Mouse (Mus musculus): Measurements from ENCODE around the gene Gjb3. TPM values are rescaled to one million over a fixed set of nuclear protein-coding genes. Genes with fewer than 3 reads are reported as not detected.
A peak's percentile ranks its signal among the peaks of the same experiment; 100 is the strongest.

Gene Gjb3
- polyA plus RNA-seq, 1 experiment from 2014 or later, result 5.4 TPM

- no peaks in the 10 kb centered on the region for H3K36me3 ChIP-seq (ENCODE audit: control insufficient read depth, insufficient read depth, low read length)
- no peaks in the 10 kb centered on the region for H3K4me1 ChIP-seq (ENCODE audit: control insufficient read depth, insufficient read depth, low read length)
- H3K4me2 ChIP-seq (ENCODE audit: low read depth, low read length), result no peak overlapping the region
- H3K27ac ChIP-seq (replicated peaks; ENCODE audit: low read depth, low read length), result no peak overlapping the region
- ATAC-seq (ENCODE audit: low read depth) (no peak), DNase-seq (ENCODE audit: low spot score) (no peak)
- no peaks in the 10 kb centered on the region for H3K9me3 ChIP-seq (ENCODE audit: control insufficient read depth, low read length)
- no peaks in the 10 kb centered on the region for H3K27me3 ChIP-seq (replicated peaks; ENCODE audit: control insufficient read depth, insufficient read depth, low read length)
- no peak overlapping the region for H3K4me3 ChIP-seq (ENCODE audit: low read depth, low read length)
- H3K9ac ChIP-seq (ENCODE audit: low read depth, low read length), result no peak overlapping the region
- 76% methylated on average over 5 of the region's 5 CpGs for WGBS
Measured at GRCm38 (mm10) chr4:127292631-127293030, 38.0 kb downstream of the Gjb3 start.

GRCm38 (mm10) chr4:127289039-127289548, 41.5 kb downstream of the Gjb3 start:
- 51% methylated on average over 6 of the region's 6 CpGs for WGBS

GRCm38 (mm10) chr4:127286907-127287306, 43.7 kb downstream of the Gjb3 start:
- H3K9ac ChIP-seq (ENCODE audit: low read depth, low read length), result no peak overlapping the region
- DNase-seq (ENCODE audit: low spot score), result no peak
- WGBS, result 62% methylated on average over 4 of the region's 4 CpGs
- H3K4me1 ChIP-seq (ENCODE audit: control insufficient read depth, insufficient read depth, low read length), result no peaks in the 10 kb centered on the region
- H3K9me3 ChIP-seq (ENCODE audit: control insufficient read depth, low read length), result no peaks in the 10 kb centered on the region
- ATAC-seq (ENCODE audit: low read depth), result no peak
- H3K27ac ChIP-seq (replicated peaks; ENCODE audit: low read depth, low read length), result no peak overlapping the region
- H3K4me2 ChIP-seq (ENCODE audit: low read depth, low read length), result no peak overlapping the region
- H3K4me3 ChIP-seq (ENCODE audit: low read depth, low read length), result no peak overlapping the region
- H3K27me3 ChIP-seq (replicated peaks; ENCODE audit: control insufficient read depth, insufficient read depth, low read length), result no peaks in the 10 kb centered on the region
- H3K36me3 ChIP-seq (ENCODE audit: control insufficient read depth, insufficient read depth, low read length), result no peaks in the 10 kb centered on the region

More at GRCm38 (mm10) chr4:127289039-127289548, 41.5 kb downstream of the Gjb3 start:
- H3K9ac ChIP-seq (ENCODE audit: low read depth, low read length), result no peak overlapping the region
- no peak overlapping the region for H3K27ac ChIP-seq (replicated peaks; ENCODE audit: low read depth, low read length)
- H3K27me3 ChIP-seq (replicated peaks; ENCODE audit: control insufficient read depth, insufficient read depth, low read length), result no peaks in the 10 kb centered on the region
- H3K4me1 ChIP-seq (ENCODE audit: control insufficient read depth, insufficient read depth, low read length), result no peaks in the 10 kb centered on the region
- H3K9me3 ChIP-seq (ENCODE audit: control insufficient read depth, low read length), result no peaks in the 10 kb centered on the region
- no peaks in the 10 kb centered on the region for H3K36me3 ChIP-seq (ENCODE audit: control insufficient read depth, insufficient read depth, low read length)
- no peak overlapping the region for H3K4me3 ChIP-seq (ENCODE audit: low read depth, low read length)
- no peak overlapping the region for H3K4me2 ChIP-seq (ENCODE audit: low read depth, low read length)
- ATAC-seq (ENCODE audit: low read depth) (no peak), DNase-seq (ENCODE audit: low spot score) (no peak)

- no peak overlapping the region for H3K27ac ChIP-seq (replicated peaks; ENCODE audit: low read depth, low read length)
- WGBS, result 60% methylated on average over 9 of the region's 9 CpGs
- no peak overlapping the region for H3K4me2 ChIP-seq (ENCODE audit: low read depth, low read length)
- H3K4me3 ChIP-seq (ENCODE audit: low read depth, low read length), result no peak overlapping the region
- no peak for DNase-seq (ENCODE audit: low spot score)
- no peaks in the 10 kb centered on the region for H3K36me3 ChIP-seq (ENCODE audit: control insufficient read depth, insufficient read depth, low read length)
- no peaks in the 10 kb centered on the region for H3K9me3 ChIP-seq (ENCODE audit: control insufficient read depth, low read length)
- H3K9ac ChIP-seq (ENCODE audit: low read depth, low read length), result no peak overlapping the region
- H3K4me1 ChIP-seq (ENCODE audit: control insufficient read depth, insufficient read depth, low read length), result no peaks in the 10 kb centered on the region
- no peaks in the 10 kb centered on the region for H3K27me3 ChIP-seq (replicated peaks; ENCODE audit: control insufficient read depth, insufficient read depth, low read length)
- ATAC-seq (ENCODE audit: low read depth), result no peak
Measured at GRCm38 (mm10) chr4:127279241-127279640, 51.4 kb downstream of the Gjb3 start.

GRCm38 (mm10) chr4:127278451-127279001, 52.1 kb downstream of the Gjb3 start:
- ATAC-seq (ENCODE audit: low read depth) (peak; percentile 53; the same call in 1 of the 2 replicates), DNase-seq (ENCODE audit: low spot score) (peak; percentile 30)
- Histone ChIP-seq H3K9ac (ENCODE audit: low read depth, low read length) (no peak overlapping the region), H3K27ac (replicated peaks; ENCODE audit: low read depth, low read length) (no peak overlapping the region), H3K4me2 (ENCODE audit: low read depth, low read length) (no peak overlapping the region), H3K27me3 (replicated peaks; ENCODE audit: control insufficient read depth, insufficient read depth, low read length) (no peaks in the 10 kb centered on the region), H3K4me1 (ENCODE audit: control insufficient read depth, insufficient read depth, low read length) (no peaks in the 10 kb centered on the region), H3K36me3 (ENCODE audit: control insufficient read depth, insufficient read depth, low read length) (no peaks in the 10 kb centered on the region), H3K4me3 (ENCODE audit: low read depth, low read length) (no peak overlapping the region), H3K9me3 (ENCODE audit: control insufficient read depth, low read length) (no peaks in the 10 kb centered on the region)
- 33% methylated on average over 9 of the region's 9 CpGs for WGBS

Other genes starting within 250 kb of the Gjb3 start
- 12.4 and 15.7 TPM in 2 replicates for gene Tmem35b, start 207.2 kb downstream of the Gjb3 start, polyA plus RNA-seq (2014; fragmentation: Nextera tagmentation; extraction: Ambion mirVana)
- 2.3 and 2.8 TPM in 2 replicates for gene Dlgap3, start 161.6 kb downstream of the Gjb3 start, polyA plus RNA-seq (2014; fragmentation: Nextera tagmentation; extraction: Ambion mirVana)
- 45.7 and 47.9 TPM in 2 replicates for gene Smim12, start 87.1 kb downstream of the Gjb3 start, polyA plus RNA-seq (2014; fragmentation: Nextera tagmentation; extraction: Ambion mirVana)
- 20.0 and 20.7 TPM in 2 replicates for gene Gja4, start 16.8 kb downstream of the Gjb3 start, polyA plus RNA-seq (2014; fragmentation: Nextera tagmentation; extraction: Ambion mirVana)
- 0.60 and 1.3 TPM in 2 replicates for gene Gjb4, start 23.2 kb upstream of the Gjb3 start, polyA plus RNA-seq (2014; fragmentation: Nextera tagmentation; extraction: Ambion mirVana)
- gene Gjb5, start 27.3 kb upstream of the Gjb3 start, polyA plus RNA-seq (2014; fragmentation: Nextera tagmentation; extraction: Ambion mirVana), result 1.1 and 1.4 TPM in 2 replicates